Mouse (Mus musculus) midbrain, embryonic 16.5 days (tissue): Measurements from ENCODE around the gene Fgfr2. TPM values are rescaled to one million over a fixed set of nuclear protein-coding genes. Genes with fewer than 3 reads are reported as not detected.

Source experiments
- ATAC-seq: fragments of 200-750 bp; cut with Nextera tagmentation; 2 replicates; pipeline ENCODE4 v1.8.0; 2017; ENCODE audit warnings: moderate TSS enrichment
- H3K27ac ChIP-seq: fragments of 300-500 bp; sonication (generic); 2 replicates; pipeline ENCODE4 v1.5.1; 2014; ENCODE audit warnings: mild to moderate bottlenecking, low read length, mixed read lengths
- H3K27me3 ChIP-seq: fragments of 300-500 bp; sonication (generic); 2 replicates; pipeline ENCODE4 v1.6.1; 2014; ENCODE audit warnings: low read depth, low read length, mixed read lengths; ENCODE audit not compliant: control insufficient read depth, insufficient read depth
- H3K36me3 ChIP-seq: fragments of 300-500 bp; sonication (generic); 2 replicates; pipeline ENCODE4 v1.6.1; 2014; ENCODE audit warnings: mild to moderate bottlenecking, low read length, moderate library complexity, mixed read lengths; ENCODE audit not compliant: control insufficient read depth, insufficient read depth
- H3K4me1 ChIP-seq: fragments of 300-500 bp; sonication (generic); 2 replicates; pipeline ENCODE4 v1.6.1; 2014; ENCODE audit warnings: mild to moderate bottlenecking, low read length, mixed read lengths; ENCODE audit not compliant: control insufficient read depth, insufficient read depth
- H3K4me2 ChIP-seq: fragments of 300-500 bp; sonication (generic); 2 replicates; pipeline ENCODE4 v1.6.1; 2014; ENCODE audit warnings: mild to moderate bottlenecking, low read length, mixed read lengths
- H3K4me3 ChIP-seq: fragments of 300-500 bp; sonication (generic); 2 replicates; pipeline ENCODE4 v1.5.1; 2014; ENCODE audit warnings: low read depth, mild to moderate bottlenecking, low read length, moderate library complexity, mixed read lengths
- H3K9ac ChIP-seq: fragments of 300-500 bp; sonication (generic); 2 replicates; pipeline ENCODE4 v1.6.1; 2014; ENCODE audit warnings: low read depth, low read length, mixed read lengths
- H3K9me3 ChIP-seq: fragments of 300-500 bp; sonication (generic); replicated peaks from 2 replicates; pipeline ENCODE4 v1.6.1; 2014; ENCODE audit warnings: mild to moderate bottlenecking, low read length, mixed read lengths; ENCODE audit not compliant: control insufficient read depth, poor library complexity, severe bottlenecking
- WGBS: fragments of 180-500 bp; shearing (Covaris S2); extraction: QIAGEN DNeasy Blood & Tissue Kit; methylation state at CpG from one replicate; pipeline ENCODE4 v1.1.7; 2014; 5-methylcytosine and 5-hydroxymethylcytosine counted together
- polyA plus RNA-seq: library from polyadenylated mRNA; unstranded; fragments of >200 nt; fragmentation: Nextera tagmentation; extraction: Ambion mirVana; gene quantifications from 2 replicates; pipeline ENCODE4 v1.2.1, GENCODE M21; 2015

Fgfr2 gene
- polyA plus RNA-seq, 1 experiment from 2014 or later, result 23.8 TPM

DNA sequence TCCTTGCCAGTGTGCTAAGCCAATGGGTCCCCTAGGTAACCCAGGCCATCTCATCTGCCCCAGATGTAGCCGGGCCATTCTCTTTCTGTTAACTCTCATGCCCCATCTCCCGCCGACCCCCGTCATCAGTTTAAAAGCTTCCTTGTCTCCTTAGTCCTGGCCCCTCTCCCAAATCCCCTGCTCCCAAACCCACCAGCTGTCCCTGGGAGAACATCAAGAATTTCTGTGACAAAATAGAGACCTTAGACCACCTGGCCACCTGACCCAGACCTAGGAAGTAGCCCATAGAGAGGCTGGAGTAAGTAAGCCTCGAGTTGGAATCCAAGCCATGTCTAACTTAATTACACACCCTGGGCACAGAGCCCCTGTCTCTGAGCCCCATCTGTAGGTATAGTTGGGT lies 232.9 kb downstream of the Fgfr2 start:
- H3K4me2 ChIP-seq, result no peak overlapping the region
- H3K27me3 ChIP-seq, result no peaks in the 10 kb centered on the region
- H3K4me3 ChIP-seq, result no peak overlapping the region
- H3K4me1 ChIP-seq, result no peaks in the 10 kb centered on the region
- no peak overlapping the region for H3K27ac ChIP-seq
- no peak overlapping the region for H3K9ac ChIP-seq
- no peak for ATAC-seq
- no peaks in the 10 kb centered on the region for H3K9me3 ChIP-seq
- H3K36me3 ChIP-seq, result no peaks in the 10 kb centered on the region; the same call in 1 of the 2 replicates
- 87% methylated on average over 5 of the region's 5 CpGs for WGBS

DNA sequence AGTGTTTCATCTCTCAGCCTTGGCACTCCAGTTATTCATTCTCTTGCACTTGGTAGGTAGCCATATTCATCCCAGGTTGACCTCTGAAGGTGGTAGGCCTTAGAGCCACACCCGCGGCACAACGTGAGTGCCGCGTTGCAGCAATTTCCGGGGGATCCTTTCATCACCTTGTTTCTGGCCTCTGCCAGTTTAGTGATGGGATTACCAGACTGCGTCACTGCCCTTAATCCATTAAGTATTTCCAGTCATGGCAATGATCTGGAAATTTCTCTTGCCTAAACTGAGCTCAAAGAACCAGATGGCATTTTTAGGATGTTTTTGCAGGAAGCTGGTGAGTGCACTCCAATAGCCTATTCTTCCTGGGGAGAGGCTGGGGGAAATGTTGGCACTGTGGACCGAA lies 233.5 kb downstream of the Fgfr2 start:
- Histone ChIP-seq H3K27ac (no peak overlapping the region), H3K36me3 (peaks cover under 1% of the 10 kb centered on the region; the same call in 1 of the 2 replicates), H3K9ac (no peak overlapping the region), H3K9me3 (no peaks in the 10 kb centered on the region), H3K27me3 (no peaks in the 10 kb centered on the region), H3K4me3 (no peak overlapping the region), H3K4me1 (no peaks in the 10 kb centered on the region), H3K4me2 (no peak overlapping the region)
- no peak for ATAC-seq
- 92% methylated on average over 8 of the region's 8 CpGs for WGBS

DNA sequence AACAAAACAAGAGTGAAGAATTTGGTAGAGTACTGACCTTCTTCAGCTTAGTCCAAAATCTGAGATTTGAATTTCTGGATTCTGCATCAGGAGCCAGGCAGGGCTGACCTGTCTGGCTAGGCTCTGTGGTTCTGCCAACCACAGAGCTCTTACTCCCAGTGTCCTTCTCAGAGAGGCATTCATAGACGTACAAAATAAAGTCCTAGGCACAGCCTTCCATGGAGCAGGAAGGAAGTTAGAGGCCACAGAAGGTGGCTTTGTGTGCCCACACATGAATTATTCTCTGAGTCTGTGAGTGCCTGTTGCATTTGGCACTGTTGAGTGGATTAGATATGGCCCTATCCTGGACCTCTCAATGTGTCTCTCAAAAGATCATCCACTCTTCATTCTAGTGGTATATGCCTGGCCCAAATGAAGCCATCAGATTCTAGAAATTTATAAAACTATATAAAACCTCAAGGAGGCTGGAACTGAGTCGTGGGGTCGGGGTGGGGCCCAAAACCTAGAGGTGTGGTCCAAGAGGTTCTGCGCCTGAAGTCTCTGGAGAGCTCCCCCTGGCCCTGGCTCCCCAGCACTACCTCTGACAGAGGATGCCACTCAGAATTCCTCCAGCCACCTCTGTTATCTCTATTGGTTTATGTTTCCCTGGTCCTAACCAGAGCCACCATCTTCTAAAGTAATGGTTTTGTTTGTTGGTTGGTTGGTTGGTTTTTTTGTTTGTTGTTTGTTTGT lies 234.5 kb downstream of the Fgfr2 start:
- Histone ChIP-seq H3K27ac (no peak overlapping the region), H3K4me1 (no peaks in the 10 kb centered on the region), H3K4me2 (no peak overlapping the region), H3K9ac (no peak overlapping the region), H3K4me3 (no peak overlapping the region), H3K27me3 (no peaks in the 10 kb centered on the region), H3K9me3 (no peaks in the 10 kb centered on the region), H3K36me3 (peaks cover 5% of the 10 kb centered on the region; the same call in 1 of the 2 replicates)
- 75% methylated on average over 4 of the region's 4 CpGs for WGBS
- ATAC-seq, result no peak

DNA sequence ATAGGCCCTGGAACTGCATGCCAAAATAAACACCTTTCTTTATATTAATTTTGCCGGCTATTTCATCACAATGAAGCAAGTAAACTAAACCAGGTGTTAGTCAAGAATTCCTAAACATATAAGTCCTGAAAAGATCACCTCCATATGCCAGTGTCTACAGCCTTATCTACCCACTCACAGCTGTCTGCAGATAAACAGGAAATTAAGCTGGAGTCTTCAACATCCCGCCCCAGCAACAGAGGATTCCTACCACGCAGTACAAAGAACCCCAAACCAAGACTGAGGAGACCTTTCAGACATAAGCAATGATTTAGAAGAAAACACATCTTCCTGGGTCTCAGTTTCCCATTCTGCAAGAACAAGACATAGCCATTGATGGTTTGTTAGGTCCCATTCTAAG lies 235.1 kb downstream of the Fgfr2 start:
- no peak overlapping the region for H3K27ac ChIP-seq
- H3K4me3 ChIP-seq, result no peak overlapping the region
- no peaks in the 10 kb centered on the region for H3K4me1 ChIP-seq
- no peak overlapping the region for H3K9ac ChIP-seq
- peaks cover 10% of the 10 kb centered on the region for H3K36me3 ChIP-seq
- H3K27me3 ChIP-seq, result no peaks in the 10 kb centered on the region
- ATAC-seq, result no peak
- 88% methylated on average over 3 of the region's 3 CpGs for WGBS
- H3K9me3 ChIP-seq, result no peaks in the 10 kb centered on the region
- H3K4me2 ChIP-seq, result no peak overlapping the region

DNA sequence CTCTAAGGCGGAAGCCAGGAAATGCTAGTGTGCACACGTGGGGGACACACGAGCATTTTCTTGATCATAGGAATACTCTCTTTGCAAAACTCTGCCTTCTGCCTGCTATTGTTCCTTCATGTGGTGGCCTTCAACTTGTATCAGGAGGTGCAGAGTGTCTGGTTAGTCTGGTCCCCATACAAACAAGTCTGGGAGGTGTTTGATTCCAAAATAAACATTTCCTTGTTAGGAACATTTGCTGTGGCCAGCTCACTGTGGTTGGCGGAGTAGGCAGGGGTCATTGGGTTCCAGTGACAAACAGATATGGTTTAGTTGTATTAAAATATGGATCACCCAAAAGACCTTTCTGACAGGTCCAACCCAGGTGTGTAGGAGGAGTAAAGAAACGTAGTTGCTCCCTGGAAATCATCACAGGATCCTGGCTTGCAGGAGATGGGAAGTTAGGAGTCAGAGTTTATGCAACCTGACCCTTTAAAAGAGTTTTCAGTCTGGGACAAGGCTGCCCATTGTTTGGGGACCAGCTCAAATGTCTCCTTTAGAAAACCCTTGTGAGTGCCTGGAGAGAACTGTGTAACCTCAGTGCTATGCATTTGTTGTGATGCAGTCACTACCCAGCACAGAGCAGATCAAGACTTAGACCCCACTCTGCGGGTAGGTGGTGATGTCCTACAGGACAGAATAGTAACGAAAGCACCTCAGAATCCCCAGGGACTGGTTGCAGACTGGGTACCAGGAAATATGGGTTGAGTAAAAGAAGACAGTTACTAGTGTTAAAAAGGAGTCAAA lies 235.9 kb downstream of the Fgfr2 start:
- H3K9me3 ChIP-seq, result no peaks in the 10 kb centered on the region
- H3K27ac ChIP-seq, result no peak overlapping the region
- H3K4me3 ChIP-seq, result no peak overlapping the region
- WGBS, result 82% methylated on average over 7 of the region's 7 CpGs
- ATAC-seq, result no peak
- H3K4me1 ChIP-seq, result no peaks in the 10 kb centered on the region
- H3K9ac ChIP-seq, result no peak overlapping the region
- no peak overlapping the region for H3K4me2 ChIP-seq
- H3K36me3 ChIP-seq, result peaks cover 15% of the 10 kb centered on the region
- no peaks in the 10 kb centered on the region for H3K27me3 ChIP-seq

DNA sequence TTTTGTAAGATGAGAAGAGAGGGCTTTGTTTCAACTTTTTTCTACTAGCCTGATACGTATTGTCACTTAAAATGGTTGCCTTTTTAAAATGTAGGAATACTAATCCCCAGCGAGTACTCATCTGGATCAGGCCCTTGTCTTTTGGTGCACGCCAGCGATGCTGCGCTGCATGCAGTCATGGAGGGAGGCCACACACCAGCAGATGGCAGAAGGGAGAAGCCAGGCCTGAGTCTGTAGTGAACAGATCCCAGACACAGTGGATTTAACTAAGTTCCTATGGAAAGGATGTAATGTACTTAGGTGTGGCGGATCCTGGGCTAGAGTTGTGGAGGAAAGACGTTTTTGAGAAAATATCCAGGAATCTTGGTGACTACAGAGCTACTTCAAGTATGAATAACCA lies 239.1 kb downstream of the Fgfr2 start:
- Histone ChIP-seq H3K4me3 (no peak overlapping the region), H3K27me3 (no peaks in the 10 kb centered on the region), H3K9ac (no peak overlapping the region), H3K9me3 (no peaks in the 10 kb centered on the region), H3K4me1 (no peaks in the 10 kb centered on the region), H3K4me2 (no peak overlapping the region), H3K27ac (no peak overlapping the region), H3K36me3 (peaks cover 36% of the 10 kb centered on the region)
- ATAC-seq, result no peak
- WGBS, result 90% methylated on average over 7 of the region's 7 CpGs

DNA sequence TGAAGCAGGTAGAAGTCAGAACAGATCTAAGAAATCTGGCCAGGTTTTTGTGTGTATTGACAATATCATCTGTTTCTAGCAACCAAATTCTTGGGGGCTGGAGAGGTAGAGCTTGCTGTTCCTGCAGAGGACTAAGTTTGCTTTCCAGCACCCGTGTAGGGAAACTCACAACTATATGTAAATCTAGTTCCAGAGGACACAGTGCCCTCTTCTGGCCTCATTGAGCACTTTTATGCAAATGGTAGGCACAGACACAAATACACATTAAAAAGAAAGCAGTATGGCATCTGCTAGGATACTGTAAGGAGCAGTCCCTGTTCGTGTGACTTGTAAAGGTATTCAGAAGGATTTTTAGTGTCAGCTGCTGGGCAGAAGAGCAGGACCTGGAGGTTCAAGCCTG lies 240.8 kb downstream of the Fgfr2 start:
- 83% methylated on average over 2 of the region's 2 CpGs for WGBS
- H3K4me3 ChIP-seq, result no peak overlapping the region
- no peak overlapping the region for H3K4me2 ChIP-seq
- H3K9me3 ChIP-seq, result no peaks in the 10 kb centered on the region
- H3K36me3 ChIP-seq, result peaks cover 46% of the 10 kb centered on the region
- no peak for ATAC-seq
- H3K4me1 ChIP-seq, result no peaks in the 10 kb centered on the region
- no peaks in the 10 kb centered on the region for H3K27me3 ChIP-seq
- H3K27ac ChIP-seq, result no peak overlapping the region
- H3K9ac ChIP-seq, result no peak overlapping the region

DNA sequence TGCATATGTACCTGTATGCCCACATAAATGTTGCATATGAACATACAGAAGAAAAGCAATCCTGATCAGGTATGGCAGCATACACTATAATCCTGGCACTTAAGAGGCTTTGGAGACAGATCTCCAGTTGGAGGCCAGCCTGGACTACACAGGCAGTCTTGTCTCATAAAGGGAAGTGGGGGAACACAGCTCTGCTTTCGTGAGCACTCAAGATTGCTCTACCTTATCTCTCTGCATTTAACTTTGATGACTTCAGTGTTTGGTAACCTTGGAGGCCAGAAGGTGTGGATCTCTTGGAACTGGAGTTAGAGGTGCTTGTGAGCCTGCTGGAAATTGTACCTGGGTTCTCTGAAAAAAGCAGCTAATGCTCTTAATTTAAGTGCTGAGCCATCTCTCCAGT lies 242.9 kb downstream of the Fgfr2 start:
- Histone ChIP-seq H3K27me3 (no peaks in the 10 kb centered on the region), H3K36me3 (peaks cover 65% of the 10 kb centered on the region), H3K9ac (no peak overlapping the region), H3K4me2 (no peak overlapping the region), H3K4me1 (no peaks in the 10 kb centered on the region), H3K27ac (no peak overlapping the region), H3K9me3 (no peaks in the 10 kb centered on the region), H3K4me3 (no peak overlapping the region)
- ATAC-seq, result no peak
- WGBS, result 96% methylated on average over 1 of the region's 1 CpGs

DNA sequence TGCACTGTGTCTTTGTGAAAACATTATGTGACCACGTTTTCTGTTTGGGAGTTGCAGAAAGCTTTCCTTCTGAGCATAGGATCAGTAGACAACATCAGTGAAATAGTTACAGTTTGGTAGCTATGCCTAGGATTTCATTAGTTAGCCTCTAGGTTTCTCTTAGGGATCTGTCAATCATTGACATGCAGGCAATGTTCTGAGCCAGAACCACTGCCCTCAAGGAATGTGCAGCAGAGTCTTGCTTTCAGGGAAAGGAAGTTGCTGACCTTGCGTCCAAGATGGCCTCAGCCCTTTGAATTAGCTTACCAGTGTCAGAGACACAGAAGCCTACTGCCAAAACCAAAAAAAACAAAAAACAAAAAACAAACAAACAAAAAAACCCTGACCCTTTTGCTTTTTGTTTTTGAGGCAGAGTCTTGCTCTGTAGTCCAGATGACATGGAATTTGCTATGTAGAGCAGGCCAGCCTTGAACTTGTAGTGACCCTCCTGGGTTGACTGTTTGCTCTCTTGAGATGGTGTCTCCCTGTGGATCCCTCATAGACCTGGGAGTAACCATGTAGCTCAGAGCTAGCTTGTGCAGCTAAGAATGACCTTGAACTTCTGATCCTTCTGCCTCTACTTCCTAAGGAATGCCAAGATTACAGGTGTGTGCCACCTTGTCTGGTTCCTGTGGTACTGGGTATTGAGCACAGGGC lies 247.6 kb downstream of the Fgfr2 start:
- 93% methylated on average over 2 of the region's 2 CpGs for WGBS
- Histone ChIP-seq H3K9me3 (no peaks in the 10 kb centered on the region), H3K9ac (no peak overlapping the region), H3K4me2 (no peak overlapping the region), H3K4me1 (no peaks in the 10 kb centered on the region), H3K27me3 (no peaks in the 10 kb centered on the region), H3K36me3 (peaks cover 62% of the 10 kb centered on the region), H3K27ac (no peak overlapping the region), H3K4me3 (no peak overlapping the region)
- no peak for ATAC-seq
